Mouse (Mus musculus) E14TG2a.4 (cell line): Measurements from ENCODE around the gene Rnf5.

Experiments used
- CTCF ChIP-seq: conservative IDR thresholded peaks from 2 replicates; pipeline ENCODE4 v1.5.1; 2014; ENCODE audit warnings: low read length
- NANOG ChIP-seq: IDR thresholded peaks from 2 replicates; pipeline ENCODE4 v1.6.1; 2014; ENCODE audit warnings: borderline replicate concordance, low read length, mixed read lengths
- POU5F1 ChIP-seq: IDR thresholded peaks from 2 replicates; pipeline ENCODE4 v1.6.1; 2014; ENCODE audit warnings: low read length, borderline replicate concordance

GRCm38 (mm10) chr17:34583819-34584218 is 19.7 kb downstream of the Rnf5 start:
- TF ChIP-seq CTCF = no peak
- no peak for TF ChIP-seq POU5F1
- no peak for TF ChIP-seq NANOG
